Mouse (Mus musculus) left cerebral cortex, adult 11 months (tissue): ENCODE results near the gene Catip.
"Not testable (repeated sequence)": the region's sequence is repeated elsewhere in the genome, so short reads cannot be mapped to it uniquely, and the experiment has no call there.

ENCODE experiments used
- DNase-seq: peaks from one replicate; pipeline ENCODE4 v3.0.0; 2022; ENCODE audit warnings: low spot score

Catip gene

GRCm38 (mm10) chr1:74385064-74385463, 23.2 kb downstream of the Catip start:
- DNase-seq, result no peak

GRCm38 (mm10) chr1:74385531-74385930, 23.6 kb downstream of the Catip start:
- DNase-seq, result no peak

- no peak for DNase-seq
These were observed 24.4 kb downstream of the Catip start for GRCm38 (mm10) chr1:74386363-74386713.

DNA sequence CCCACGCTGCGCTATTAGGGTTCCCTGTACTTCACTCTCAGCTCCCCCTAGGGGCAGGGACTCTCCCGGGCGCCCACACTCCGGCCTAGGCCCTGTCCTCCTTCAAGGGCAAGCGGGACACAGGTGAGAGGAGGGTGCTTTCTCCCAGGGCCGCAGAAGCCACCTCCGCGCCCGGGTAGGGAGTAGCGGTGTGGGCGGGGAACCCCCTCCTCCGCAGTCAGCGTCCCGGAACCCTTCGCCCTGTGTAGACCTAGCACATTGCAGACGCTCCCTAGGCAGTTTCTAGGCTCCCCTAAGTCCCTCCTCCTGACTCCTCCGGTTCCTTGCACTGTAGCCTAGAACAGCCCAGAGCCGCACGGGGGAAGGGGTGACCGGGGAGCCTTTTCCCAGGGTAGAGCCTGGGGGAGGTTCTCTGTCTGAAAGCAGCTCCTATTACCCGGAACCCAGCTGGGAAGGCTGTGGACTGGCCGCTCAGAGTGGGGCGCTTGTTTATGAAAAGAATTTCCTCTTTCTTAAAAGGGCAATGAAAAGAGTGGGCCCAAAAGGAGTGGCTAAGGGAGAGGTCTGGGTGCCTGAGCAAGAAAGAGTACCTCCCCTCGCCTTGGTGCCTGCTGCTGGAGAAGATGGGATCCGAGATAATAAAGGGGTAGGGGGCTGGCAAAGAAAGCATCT, 24.9 kb downstream of the Catip start:
- peak; percentile 90 for DNase-seq

- DNase-seq, result no peak
These were observed 25.6 kb downstream of the Catip start for GRCm38 (mm10) chr1:74387386-74387988.

- no peak for DNase-seq
These were observed 26.6 kb downstream of the Catip start for GRCm38 (mm10) chr1:74388398-74388920.

DNA sequence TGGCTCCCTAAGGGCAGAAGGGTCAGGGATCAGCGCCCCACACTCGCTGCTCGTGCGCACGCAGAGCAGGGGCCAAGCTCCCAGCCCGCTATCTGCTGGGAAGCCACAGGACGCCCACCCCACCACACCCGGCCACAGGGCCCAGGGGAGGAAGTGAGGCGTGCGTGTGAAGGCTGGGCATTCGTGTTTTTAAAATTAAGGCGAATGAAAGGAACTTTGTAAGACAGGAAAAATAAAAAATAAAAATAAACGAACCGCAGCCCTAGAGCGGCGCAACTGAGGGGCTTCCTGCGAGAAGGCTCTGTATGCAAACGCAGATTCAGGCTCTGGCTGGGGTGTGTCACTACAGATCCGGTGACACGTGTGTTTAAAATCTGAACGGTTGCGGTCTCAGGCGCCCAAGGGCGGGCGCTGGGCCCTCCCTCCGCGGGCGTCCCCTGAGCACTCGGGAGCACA, 28.0 kb downstream of the Catip start:
- DNase-seq, result no peak

DNA sequence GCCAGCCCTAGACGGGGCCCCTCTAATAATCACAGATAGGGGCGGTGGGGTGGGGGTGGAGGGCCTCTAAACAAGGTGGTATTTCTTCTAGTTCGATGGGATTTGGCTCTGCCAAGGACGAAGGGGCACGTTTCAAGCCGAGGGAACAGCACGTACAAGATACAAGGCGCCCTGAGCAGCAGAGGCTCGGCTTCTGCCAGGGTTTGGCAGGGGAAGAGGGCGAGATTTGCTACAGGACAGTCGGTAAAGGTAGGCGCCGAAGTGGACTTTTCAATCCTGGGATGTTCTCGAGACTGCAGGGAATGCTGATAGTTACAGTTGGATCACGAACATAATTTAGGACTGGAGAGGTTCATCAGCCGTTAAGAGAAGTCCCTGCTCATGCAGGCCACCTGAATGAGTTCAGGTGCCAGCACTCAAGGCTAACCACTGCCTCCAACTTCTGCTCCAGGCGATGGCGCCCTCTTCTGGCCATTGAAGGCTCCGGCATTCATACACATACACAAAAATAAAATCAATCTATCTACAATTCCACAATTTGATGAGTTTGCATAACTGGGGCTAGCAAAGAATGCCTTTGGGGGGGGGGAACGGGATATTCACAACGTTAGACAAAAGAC, 28.5 kb downstream of the Catip start:
- DNase-seq, result no peak

DNA sequence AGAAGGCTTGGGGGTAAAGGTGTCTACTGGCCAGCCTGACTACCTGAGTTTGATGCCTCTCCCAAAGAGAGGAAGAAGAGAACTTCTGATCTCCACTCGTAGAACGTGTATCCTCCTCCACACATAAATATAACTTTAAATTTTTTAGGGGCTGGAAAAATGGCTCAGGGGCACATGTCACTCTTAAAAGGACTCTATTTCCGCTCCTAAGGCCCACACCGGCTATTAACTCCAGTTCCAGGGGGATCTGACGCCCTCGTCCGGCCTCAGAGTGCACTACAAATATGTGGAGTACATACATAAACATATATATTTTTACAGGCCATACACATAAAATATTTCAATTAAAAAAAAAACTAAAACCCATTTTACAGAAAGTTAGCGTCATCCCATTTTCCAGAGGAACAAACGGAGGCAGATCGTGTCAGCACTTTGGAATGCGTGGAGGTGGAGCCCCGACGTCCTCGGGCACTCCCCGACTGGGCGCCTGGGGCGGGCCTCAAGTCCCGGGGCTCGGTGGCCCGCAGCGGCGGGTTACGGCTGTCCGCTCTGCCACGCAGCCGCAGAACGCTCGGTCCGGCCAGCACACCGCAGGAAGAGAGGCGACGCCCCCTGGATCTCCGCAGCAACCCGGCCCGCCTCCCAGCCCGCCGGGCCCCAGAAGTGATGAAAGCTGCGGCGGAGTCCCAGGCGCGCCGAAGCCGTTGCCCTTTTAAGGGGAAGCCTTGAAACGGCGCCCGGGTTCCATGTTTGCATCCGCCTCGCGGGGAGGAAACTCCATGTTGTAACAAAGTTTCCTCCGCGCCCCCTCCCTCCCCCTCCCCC, 29.2 kb downstream of the Catip start, which contains the start of gene Ctdsp1:
Ctdsp1 (plus strand) TSS at position 586 of the 825 bp plus-strand sequence.
- DNase-seq, result peak; percentile 91

DNA sequence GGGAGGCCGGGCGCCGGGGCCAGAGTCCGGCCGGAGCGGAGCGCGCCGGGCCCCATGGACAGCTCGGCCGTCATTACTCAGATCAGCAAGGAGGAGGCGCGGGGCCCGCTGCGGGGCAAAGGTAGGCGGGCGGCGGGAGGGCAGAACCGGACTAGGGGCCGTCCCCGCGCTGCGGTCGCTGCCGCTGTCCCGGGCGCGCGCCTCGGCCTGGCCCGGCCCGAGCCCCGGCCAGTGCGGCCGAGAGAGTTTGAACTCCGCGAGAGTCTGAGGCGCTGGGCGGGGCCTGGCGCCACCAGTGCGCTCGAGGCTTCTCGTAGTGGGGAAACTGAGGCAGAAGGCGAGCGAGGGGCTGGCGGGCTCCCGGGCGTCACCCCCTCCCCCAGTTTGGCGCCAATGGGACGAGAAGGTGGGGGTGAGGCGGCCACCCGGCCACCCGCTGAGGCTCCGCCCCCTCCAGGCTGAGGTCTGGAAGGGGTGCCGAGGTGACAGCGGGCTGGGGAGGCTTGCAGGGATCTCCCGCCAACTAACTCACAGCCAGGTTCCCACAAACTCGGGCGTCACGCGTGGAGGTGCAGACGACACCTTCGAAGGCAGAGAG, 30.0 kb downstream of the Catip start:
- no peak for DNase-seq

- DNase-seq, result no peak
These were observed 30.6 kb downstream of the Catip start for GRCm38 (mm10) chr1:74392446-74392994.

- no peak for DNase-seq
These were observed 31.1 kb downstream of the Catip start for GRCm38 (mm10) chr1:74393010-74393409.

DNA sequence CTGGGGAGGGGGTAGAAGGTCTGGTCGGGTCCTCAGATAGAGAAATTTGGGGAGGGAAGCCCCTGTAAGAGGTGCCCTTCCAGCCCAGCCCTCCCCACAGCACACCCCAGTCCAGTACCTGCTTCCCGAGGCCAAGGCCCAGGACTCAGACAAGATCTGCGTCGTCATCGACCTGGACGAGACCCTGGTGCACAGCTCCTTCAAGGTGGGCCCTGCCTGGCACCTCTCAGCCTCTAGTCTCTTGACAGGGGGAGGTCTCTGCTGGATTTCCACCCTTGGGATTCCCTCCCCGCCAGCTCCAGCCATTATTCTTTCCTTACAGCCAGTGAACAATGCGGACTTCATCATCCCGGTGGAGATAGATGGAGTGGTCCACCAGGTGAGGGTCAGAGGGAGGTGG, 31.8 kb downstream of the Catip start:
- no peak for DNase-seq

DNA sequence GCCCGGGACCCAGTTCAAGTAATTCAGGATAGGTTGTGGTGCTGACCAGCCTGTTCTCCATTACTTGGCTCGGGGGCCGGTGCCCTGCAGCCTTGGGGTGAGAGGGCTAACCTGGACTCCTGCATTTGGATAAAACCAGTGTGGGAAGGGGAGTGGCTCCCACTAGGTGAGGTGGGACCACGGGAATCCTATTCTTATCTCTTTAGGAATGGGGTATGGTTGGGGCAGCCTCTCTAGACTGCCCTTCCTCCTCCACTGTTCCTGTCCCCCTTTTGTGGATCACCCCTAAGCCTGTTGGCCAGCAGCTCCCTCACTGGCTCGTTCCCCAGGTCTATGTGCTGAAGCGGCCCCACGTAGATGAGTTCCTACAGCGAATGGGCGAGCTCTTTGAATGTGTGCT, 32.4 kb downstream of the Catip start:
- DNase-seq, result no peak

- no peak for DNase-seq
These were observed 33.0 kb downstream of the Catip start for GRCm38 (mm10) chr1:74394858-74395257.

DNA sequence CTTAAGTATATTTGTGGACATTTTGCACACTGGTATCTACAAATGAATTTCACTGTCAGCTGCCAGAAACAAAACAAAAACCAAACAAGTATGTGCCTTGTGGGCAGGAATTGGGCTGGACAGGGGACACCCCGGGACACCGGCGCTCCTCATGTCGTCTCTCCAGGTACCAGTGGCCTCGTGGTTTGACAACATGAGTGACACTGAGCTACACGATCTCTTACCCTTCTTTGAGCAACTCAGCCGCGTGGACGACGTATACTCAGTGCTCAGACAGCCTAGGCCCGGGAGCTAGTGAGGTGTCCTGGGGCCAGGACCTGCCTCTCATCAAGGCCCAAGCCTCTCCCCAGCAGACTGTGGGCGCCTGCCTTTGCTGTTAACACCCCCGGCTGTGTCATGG, 33.4 kb downstream of the Catip start:
- DNase-seq, result no peak

DNA sequence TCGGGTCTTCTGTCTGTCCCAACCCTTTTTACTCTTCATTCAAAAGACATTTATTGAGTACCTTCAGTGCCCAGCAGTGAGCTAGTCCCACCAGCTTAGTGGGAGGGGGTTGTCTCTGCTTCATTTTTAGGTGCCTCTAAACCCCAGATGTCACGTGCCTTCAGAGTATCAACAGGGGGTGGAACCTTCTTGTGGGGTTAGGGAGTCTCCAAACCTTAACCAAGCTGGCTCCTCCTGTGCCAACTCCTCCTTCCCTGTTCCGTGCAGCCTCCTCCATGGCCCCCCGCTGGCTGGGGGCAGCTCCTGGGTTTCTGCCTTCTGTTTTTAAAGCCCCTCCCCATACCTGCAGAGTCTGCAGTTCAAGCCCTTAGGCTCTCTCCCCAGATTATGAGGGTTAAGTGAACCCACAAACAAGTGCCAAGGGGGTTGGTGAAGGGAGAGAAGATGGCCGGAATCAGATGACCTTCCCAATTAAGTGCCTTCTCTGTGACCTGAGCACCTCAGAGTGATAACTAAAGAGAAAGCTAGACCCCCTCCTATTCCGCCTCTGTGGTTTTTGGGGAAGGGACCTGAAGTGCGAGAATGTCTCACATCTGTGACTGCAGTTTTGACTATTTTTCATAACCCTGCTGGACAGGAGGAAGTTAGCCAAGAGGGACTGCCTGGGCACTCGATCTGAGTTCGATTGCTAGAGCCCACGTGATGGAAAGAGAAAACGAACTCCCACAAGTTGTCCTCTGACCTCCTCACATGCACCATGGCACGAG, 34.7 kb downstream of the Catip start:
- DNase-seq, result not testable (repeated sequence)

- DNase-seq, result peak; percentile 88
These were observed 35.5 kb downstream of the Catip start for GRCm38 (mm10) chr1:74397268-74397918.

DNA sequence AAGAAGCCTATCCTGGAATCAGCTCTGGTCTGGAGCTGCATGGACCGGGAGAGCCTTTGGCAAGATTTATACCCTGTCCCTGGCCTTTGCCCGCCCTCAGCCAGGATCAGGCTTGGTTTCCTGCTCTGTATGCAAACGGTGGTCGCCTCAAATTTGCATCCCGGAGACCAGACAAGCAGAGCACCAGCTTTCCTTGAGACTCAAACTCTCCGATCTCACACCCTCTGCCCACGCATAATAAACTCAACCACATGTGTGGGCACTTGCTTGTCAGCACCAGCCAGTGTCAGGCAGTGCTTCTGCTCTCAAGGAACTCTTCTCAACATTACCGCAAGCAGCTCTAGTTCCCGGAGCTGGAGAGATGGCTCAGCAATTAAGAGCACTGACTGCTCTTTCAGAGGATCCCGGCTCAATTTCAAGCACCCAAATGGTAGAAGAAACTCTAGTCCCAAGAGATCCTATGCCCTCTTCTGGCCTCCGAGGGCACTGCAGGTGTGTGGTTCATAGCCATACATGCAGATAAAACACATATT, 36.1 kb downstream of the Catip start:
- no peak for DNase-seq

GRCm38 (mm10) chr1:74400531-74400930, 38.6 kb downstream of the Catip start:
- DNase-seq, result no peak
